9 mouse cellular contexts compared by ENCODE assay signal in genomic region chr11:75620136-75620780, GRCm38 (mm10). TPM values are rescaled to one million over a fixed set of nuclear protein-coding genes. Genes with fewer than 3 reads are reported as not detected.
DNase-seq lines count a peak whose midpoint lies in the region; ATAC-seq and TF ChIP-seq lines count a peak whose summit lies in the region.
"Had no signal": no experiment of that assay in that cellular context is flagged by ENCODE, and none has a peak within 500 bp of the region (broad histone marks: within the 10 kb centered on the region; RNA-seq: fewer than 3 reads in every experiment).

No protein-coding gene starts in this region.

- no peak overlapping the region for H3K4me2 ChIP-seq in heart, embryonic 11.5 days
- no peak overlapping the region for H3K4me2 ChIP-seq in midbrain, embryonic 13.5 days (replicated peaks)
- no peak overlapping the region for H3K4me2 ChIP-seq in hindbrain, embryonic 14.5 days (replicated peaks)
- H3K4me2 ChIP-seq: liver, embryonic 15.5 days had no signal

- CTCF ChIA-PET in Patski (lab: Charles Lee): interaction anchor here (1.7 kb wide), 1 partner anchor 12 kb away, joined by 5 read pairs; no protein-coding TSS in a partner anchor

- intact Hi-C loops in left cerebral cortex, postnatal 36 days (cut with DNase I): no loop called here

- DNase-seq in heart, adult 18-20 months: peak; percentile 75 to 84
- DNase-seq in Patski (ENCODE audit: low read depth, low spot score): peak; percentile 37
- peak; percentile 82 for DNase-seq in fat pad, adult 2 months (ENCODE audit: extremely low read depth, low read depth, low spot score)
- peak; percentile 57 to 59 for DNase-seq in left cerebral cortex, postnatal 36 days (ENCODE audit: low spot score in 2 of 2)
- no peak for DNase-seq in retina, embryonic 14.5 days (ENCODE audit: low spot score)
- DNase-seq in hindbrain, embryonic 14.5 days (ENCODE audit: low spot score): no peak

- H3K9me3 ChIP-seq in heart, embryonic 11.5 days (replicated peaks; ENCODE audit: control insufficient read depth, low read length): no peaks in the 10 kb centered on the region
- no peaks in the 10 kb centered on the region for H3K9me3 ChIP-seq in midbrain, embryonic 13.5 days
- no peaks in the 10 kb centered on the region for H3K9me3 ChIP-seq in hindbrain, embryonic 14.5 days (ENCODE audit: control insufficient read depth, low read length)
- H3K9me3 ChIP-seq: liver, embryonic 15.5 days had no signal

- no peak for TF ChIP-seq CTCF in Patski (IDR thresholded peaks at IDR 0.05)

- in situ Hi-C loops in Patski (cut with MboI; ENCODE audit: low pct_unique_long_range_greater_than_20kb): no loop called here

- no peak overlapping the region for H3K9ac ChIP-seq in heart, embryonic 11.5 days (ENCODE audit: low read depth, low read length)
- no peak overlapping the region for H3K9ac ChIP-seq in midbrain, embryonic 13.5 days (replicated peaks)
- no peak overlapping the region for H3K9ac ChIP-seq in hindbrain, embryonic 14.5 days
- H3K9ac ChIP-seq: liver, embryonic 15.5 days had no signal

- WGBS in heart, embryonic 11.5 days (ENCODE audit: insufficient replicate concordance): 90% methylated on average over 12 of the region's 12 CpGs
- WGBS in midbrain, embryonic 13.5 days: 96% methylated on average over 12 of the region's 12 CpGs
- 94% methylated on average over 12 of the region's 12 CpGs for WGBS in hindbrain, embryonic 14.5 days

- no peak overlapping the region for H3K27ac ChIP-seq in heart, embryonic 11.5 days (ENCODE audit: low read depth, low read length)
- no peak overlapping the region for H3K27ac ChIP-seq in midbrain, embryonic 13.5 days
- no peak overlapping the region for H3K27ac ChIP-seq in hindbrain, embryonic 14.5 days
- H3K27ac ChIP-seq: liver, embryonic 15.5 days had no signal

- ATAC-seq in heart, embryonic 11.5 days (replicated peaks; ENCODE audit: insufficient number of reproducible peaks, low FRiP score, low TSS enrichment): no peak
- no peak for ATAC-seq in Patski
- ATAC-seq in midbrain, embryonic 13.5 days: no peak
- no peak for ATAC-seq in hindbrain, embryonic 14.5 days (ENCODE audit: low FRiP score)

- POLR2A ChIA-PET in Patski (lab: Charles Lee): no interaction called here

- no peaks in the 10 kb centered on the region for H3K27me3 ChIP-seq in heart, embryonic 11.5 days (ENCODE audit: control insufficient read depth, insufficient read depth, low read length)
- H3K27me3 ChIP-seq in Patski: no peaks in the 10 kb centered on the region
- no peaks in the 10 kb centered on the region for H3K27me3 ChIP-seq in midbrain, embryonic 13.5 days
- H3K27me3 ChIP-seq in hindbrain, embryonic 14.5 days (ENCODE audit: control insufficient read depth, insufficient read depth, low read length): no peaks in the 10 kb centered on the region
- H3K27me3 ChIP-seq: liver, embryonic 15.5 days had no signal

- H3K4me1 ChIP-seq in heart, embryonic 11.5 days (ENCODE audit: control insufficient read depth, insufficient read depth, low read length): peaks cover 25% of the 10 kb centered on the region
- H3K4me1 ChIP-seq in midbrain, embryonic 13.5 days (replicated peaks): no peaks in the 10 kb centered on the region
- no peaks in the 10 kb centered on the region for H3K4me1 ChIP-seq in hindbrain, embryonic 14.5 days (replicated peaks; ENCODE audit: control insufficient read depth, insufficient read depth, low read length)

- H3K4me3 ChIP-seq in heart, embryonic 11.5 days (ENCODE audit: low read depth, low read length): no peak overlapping the region
- no peak overlapping the region for H3K4me3 ChIP-seq in midbrain, embryonic 13.5 days (replicated peaks)
- no peak overlapping the region for H3K4me3 ChIP-seq in hindbrain, embryonic 14.5 days (replicated peaks; ENCODE audit: low read length)
- H3K4me3 ChIP-seq: liver, embryonic 15.5 days had no signal

- peaks cover 26% of the 10 kb centered on the region for H3K36me3 ChIP-seq in heart, embryonic 11.5 days (ENCODE audit: control insufficient read depth, insufficient read depth, low read length)
- peaks cover 77% of the 10 kb centered on the region for H3K36me3 ChIP-seq in midbrain, embryonic 13.5 days
- peaks cover 90% of the 10 kb centered on the region for H3K36me3 ChIP-seq in hindbrain, embryonic 14.5 days (replicated peaks; ENCODE audit: control insufficient read depth, insufficient read depth)

RNA-seq across cellular contexts. Expression of gene Inpp5k, which starts 10.5 kb away (rescaled TPM):
- total RNA-seq in heart, adult 18-20 months (2021): 10 to 100 TPM; 24.1 to 28.3 TPM
- 19.7 and 21.0 TPM in 2 replicates for polyA plus RNA-seq in heart, embryonic 11.5 days (2014; fragmentation: Nextera tagmentation; extraction: Ambion mirVana)
- polyA plus RNA-seq in Patski (2021): 32.9 TPM
- total RNA-seq in left cerebral cortex, postnatal 36 days (2021): 10 to 100 TPM; 39.1 to 43.1 TPM
- 41.9 and 43.4 TPM in 2 replicates for polyA plus RNA-seq in midbrain, embryonic 13.5 days (2015; fragmentation: Nextera tagmentation; extraction: Ambion mirVana)
- 42.3 and 44.9 TPM in 2 replicates for polyA plus RNA-seq in hindbrain, embryonic 14.5 days (2014; fragmentation: Nextera tagmentation; extraction: Ambion mirVana)

RNA-seq across cellular contexts. Expression of gene Myo1c, which starts 30.0 kb away (rescaled TPM):
- 10 to 100 TPM; 87.2 to 96.1 TPM for total RNA-seq in heart, adult 18-20 months (2021)
- polyA plus RNA-seq in heart, embryonic 11.5 days (2014; fragmentation: Nextera tagmentation; extraction: Ambion mirVana): 33.0 and 54.5 TPM in 2 replicates
- polyA plus RNA-seq in Patski (2021): 121 TPM
- total RNA-seq in left cerebral cortex, postnatal 36 days (2021): 10 to 100 TPM; 18.0 to 20.7 TPM
- polyA plus RNA-seq in midbrain, embryonic 13.5 days (2015; fragmentation: Nextera tagmentation; extraction: Ambion mirVana): 6.5 and 7.6 TPM in 2 replicates
- 8.7 and 10.4 TPM in 2 replicates for polyA plus RNA-seq in hindbrain, embryonic 14.5 days (2014; fragmentation: Nextera tagmentation; extraction: Ambion mirVana)

RNA-seq across cellular contexts. Expression of gene Pitpna, which starts 32.4 kb away (rescaled TPM):
- 100 to 1,000 TPM in 1 of 2 experiments, 10 to 100 TPM in 1; 98.2 to 107 TPM for total RNA-seq in heart, adult 18-20 months (2021)
- polyA plus RNA-seq in heart, embryonic 11.5 days (2014; fragmentation: Nextera tagmentation; extraction: Ambion mirVana): 57.1 and 59.7 TPM in 2 replicates
- polyA plus RNA-seq in Patski (2021): 141 TPM
- 100 to 1,000 TPM; 315 to 349 TPM for total RNA-seq in left cerebral cortex, postnatal 36 days (2021)
- polyA plus RNA-seq in midbrain, embryonic 13.5 days (2015; fragmentation: Nextera tagmentation; extraction: Ambion mirVana): 77.8 and 99.2 TPM in 2 replicates
- polyA plus RNA-seq in hindbrain, embryonic 14.5 days (2014; fragmentation: Nextera tagmentation; extraction: Ambion mirVana): 136 and 159 TPM in 2 replicates

RNA-seq across cellular contexts. Expression of gene Crk, which starts 58.8 kb away (rescaled TPM):
- total RNA-seq in heart, adult 18-20 months (2021): 10 to 100 TPM; 83.6 to 87.8 TPM
- polyA plus RNA-seq in heart, embryonic 11.5 days (2014; fragmentation: Nextera tagmentation; extraction: Ambion mirVana): 90.3 and 97.4 TPM in 2 replicates
- 116 TPM for polyA plus RNA-seq in Patski (2021)
- total RNA-seq in left cerebral cortex, postnatal 36 days (2021): 100 to 1,000 TPM; 130 to 133 TPM
- polyA plus RNA-seq in midbrain, embryonic 13.5 days (2015; fragmentation: Nextera tagmentation; extraction: Ambion mirVana): 129 and 130 TPM in 2 replicates
- 102 and 115 TPM in 2 replicates for polyA plus RNA-seq in hindbrain, embryonic 14.5 days (2014; fragmentation: Nextera tagmentation; extraction: Ambion mirVana)

Comparison
In these comparisons a context has a peak if more than half of its experiments do, and no peak if none do; other contexts are left out.
1. DNase-seq: peak in heart, adult 18-20 months (2 of 2), Patski (single experiment), fat pad, adult 2 months (single experiment) and left cerebral cortex, postnatal 36 days (2 of 2); none in retina, embryonic 14.5 days (single experiment) and hindbrain, embryonic 14.5 days (single experiment).